In genomic region chr17:5850476-5850875, GRCm38 (mm10) we compare ENCODE assay signal across 18 mouse cellular contexts.
"Had no signal": no experiment of that assay in that cellular context is flagged by ENCODE, and none has a peak within 500 bp of the region (broad histone marks: within the 10 kb centered on the region; RNA-seq: fewer than 3 reads in every experiment).

No protein-coding gene starts in this region.

- H3K27me3 ChIP-seq: limb, embryonic 13.5 days; liver, embryonic 13.5 days; midbrain, embryonic 12.5 days; neural tube, embryonic 13.5 days; stomach, embryonic 15.5 days had no signal

- H3K36me3 ChIP-seq: midbrain, embryonic 12.5 days; neural tube, embryonic 13.5 days; stomach, embryonic 15.5 days had no signal

- H3K9ac ChIP-seq: limb, embryonic 13.5 days; liver, embryonic 13.5 days; midbrain, embryonic 12.5 days; stomach, embryonic 15.5 days had no signal

- H3K4me3 ChIP-seq: limb, embryonic 10.5 days; liver, embryonic 13.5 days; midbrain, embryonic 12.5 days; myocyte; neural tube, embryonic 13.5 days; stomach, embryonic 15.5 days had no signal

- ATAC-seq: midbrain, embryonic 16.5 days had no signal

- DNase-seq: kidney, adult 2 months; kidney, postnatal 36 days; liver; liver, embryonic 13.5 days; lung, adult 2 months; lung, postnatal 14 days; lung, postnatal 4 days; retina, postnatal 1 day; right cerebral cortex, postnatal 25 days; spleen, adult 18-20 months; thymus, postnatal 25 days had no signal

- H3K27ac ChIP-seq: liver, embryonic 13.5 days; midbrain, embryonic 12.5 days had no signal

- H3K9me3 ChIP-seq: limb, embryonic 10.5 days; limb, embryonic 13.5 days; liver, embryonic 13.5 days; midbrain, embryonic 12.5 days; stomach, embryonic 15.5 days had no signal

- H3K4me2 ChIP-seq: liver, embryonic 13.5 days; midbrain, embryonic 12.5 days had no signal
